Mouse (Mus musculus): ENCODE results near the gene Clhc1. TPM values are rescaled to one million over a fixed set of nuclear protein-coding genes. Genes with fewer than 3 reads are reported as not detected.

The Clhc1 gene
- polyA plus RNA-seq (2015; fragmentation: Nextera tagmentation; extraction: Ambion mirVana) = 0.09 and 0.11 TPM in 2 replicates

- H3K9me3 ChIP-seq = no peaks in the 10 kb centered on the region
- H3K36me3 ChIP-seq = peaks cover 39% of the 10 kb centered on the region
- under 1% methylated on average over 46 of the region's 46 CpGs for WGBS
- peak within 1 kb of the TSS; percentile 95 for H3K9ac ChIP-seq
- peak within 1 kb of the TSS; percentile 79 for H3K4me3 ChIP-seq
- peak within 1 kb of the TSS; percentile 85 for H3K4me2 ChIP-seq
- H3K4me1 ChIP-seq = peaks cover 18% of the 10 kb centered on the region
- H3K27me3 ChIP-seq (replicated peaks) = no peaks in the 10 kb centered on the region
- ATAC-seq (ENCODE audit: extremely low read depth, insufficient number of reproducible peaks, low FRiP score, low TSS enrichment) = peak; percentile 92
- H3K27ac ChIP-seq (replicated peaks) = peak within 1 kb of the TSS; percentile 78
Observed at GRCm38 (mm10) chr11:29547752-29548503, at the start of gene Clhc1, which contains the start of gene Rps27a. Gene Clhc1, plus strand, starts transcription at chr11:29547950. Gene Rps27a, minus strand, starts transcription at chr11:29548109.

- Histone ChIP-seq H3K27me3 (replicated peaks) (no peaks in the 10 kb centered on the region), H3K9me3 (no peaks in the 10 kb centered on the region), H3K4me1 (no peaks in the 10 kb centered on the region), H3K4me2 (no peak overlapping the region), H3K9ac (no peak overlapping the region), H3K4me3 (no peak overlapping the region), H3K27ac (replicated peaks) (no peak overlapping the region), H3K36me3 (peaks cover 46% of the 10 kb centered on the region)
- 82% methylated on average over 10 of the region's 10 CpGs for WGBS
- no peak for ATAC-seq (ENCODE audit: extremely low read depth, insufficient number of reproducible peaks, low FRiP score, low TSS enrichment)
Observed at GRCm38 (mm10) chr11:29503948-29504893, 43.5 kb upstream of the Clhc1 start.

- H3K36me3 ChIP-seq = peaks cover 43% of the 10 kb centered on the region
- H3K27me3 ChIP-seq (replicated peaks) = no peaks in the 10 kb centered on the region
- H3K4me3 ChIP-seq = no peak overlapping the region
- no peak overlapping the region for H3K9ac ChIP-seq
- no peaks in the 10 kb centered on the region for H3K4me1 ChIP-seq
- ATAC-seq (ENCODE audit: extremely low read depth, insufficient number of reproducible peaks, low FRiP score, low TSS enrichment) = no peak
- no peak overlapping the region for H3K27ac ChIP-seq (replicated peaks)
- H3K4me2 ChIP-seq = no peak overlapping the region
- H3K9me3 ChIP-seq = no peaks in the 10 kb centered on the region
- WGBS = 79% methylated on average over 2 of the region's 2 CpGs
Observed at GRCm38 (mm10) chr11:29504899-29505625, 42.7 kb upstream of the Clhc1 start.

- Histone ChIP-seq H3K9ac (no peak overlapping the region), H3K9me3 (no peaks in the 10 kb centered on the region), H3K4me2 (no peak overlapping the region), H3K27ac (replicated peaks) (no peak overlapping the region), H3K4me3 (no peak overlapping the region), H3K27me3 (replicated peaks) (no peaks in the 10 kb centered on the region), H3K4me1 (peaks cover 8% of the 10 kb centered on the region), H3K36me3 (peaks cover 47% of the 10 kb centered on the region)
- WGBS = 93% methylated on average over 1 of the region's 1 CpGs
- no peak for ATAC-seq (ENCODE audit: extremely low read depth, insufficient number of reproducible peaks, low FRiP score, low TSS enrichment)
Observed at GRCm38 (mm10) chr11:29509421-29509820, 38.3 kb upstream of the Clhc1 start.

- no peaks in the 10 kb centered on the region for H3K9me3 ChIP-seq
- H3K4me3 ChIP-seq = no peak overlapping the region
- H3K36me3 ChIP-seq = peaks cover 25% of the 10 kb centered on the region
- no peak overlapping the region for H3K27ac ChIP-seq (replicated peaks)
- no peak for ATAC-seq (ENCODE audit: extremely low read depth, insufficient number of reproducible peaks, low FRiP score, low TSS enrichment)
- no peak overlapping the region for H3K9ac ChIP-seq
- H3K4me2 ChIP-seq = no peak overlapping the region
- WGBS = 87% methylated on average over 4 of the region's 4 CpGs
- H3K27me3 ChIP-seq (replicated peaks) = no peaks in the 10 kb centered on the region
- peaks cover 8% of the 10 kb centered on the region for H3K4me1 ChIP-seq
Observed at GRCm38 (mm10) chr11:29512818-29513535, 34.8 kb upstream of the Clhc1 start.

- Histone ChIP-seq H3K4me1 (peaks cover 8% of the 10 kb centered on the region), H3K9ac (peak overlapping the region; percentile 86), H3K36me3 (peaks cover 25% of the 10 kb centered on the region), H3K4me3 (peak overlapping the region; percentile 70), H3K27me3 (replicated peaks) (peaks cover 4% of the 10 kb centered on the region; the same call in 1 of the 2 replicates), H3K9me3 (no peaks in the 10 kb centered on the region), H3K4me2 (peak overlapping the region; percentile 68), H3K27ac (replicated peaks) (peak overlapping the region; percentile 80)
- 21% methylated on average over 10 of the region's 10 CpGs for WGBS
- ATAC-seq (ENCODE audit: extremely low read depth, insufficient number of reproducible peaks, low FRiP score, low TSS enrichment) = no peak
Observed at GRCm38 (mm10) chr11:29514325-29514681, 33.4 kb upstream of the Clhc1 start.

- peak; percentile 97 for ATAC-seq (ENCODE audit: extremely low read depth, insufficient number of reproducible peaks, low FRiP score, low TSS enrichment)
- 3% methylated on average over 40 of the region's 40 CpGs for WGBS
Observed at GRCm38 (mm10) chr11:29514682-29515412, 32.9 kb upstream of the Clhc1 start, which contains the start of gene Prorsd1. Gene Prorsd1, minus strand, starts transcription at chr11:29515033.

GRCm38 (mm10) chr11:29525988-29526794 is 21.6 kb upstream of the Clhc1 start, which contains the start of gene Mtif2:
Gene Mtif2, plus strand, starts transcription at chr11:29526408.
- peak within 1 kb of the TSS; percentile 89 for H3K9ac ChIP-seq
- H3K9me3 ChIP-seq = no peaks in the 10 kb centered on the region
- peaks cover 10% of the 10 kb centered on the region for H3K4me1 ChIP-seq
- H3K27ac ChIP-seq (replicated peaks) = peak within 1 kb of the TSS; percentile 78
- peak within 1 kb of the TSS; percentile 77 for H3K4me2 ChIP-seq
- peaks cover 15% of the 10 kb centered on the region for H3K36me3 ChIP-seq
- WGBS = 2% methylated on average over 47 of the region's 47 CpGs
- ATAC-seq (ENCODE audit: extremely low read depth, insufficient number of reproducible peaks, low FRiP score, low TSS enrichment) = peak; percentile 86
- no peaks in the 10 kb centered on the region; the same call in 1 of the 2 replicates for H3K27me3 ChIP-seq (replicated peaks)
- peak within 1 kb of the TSS; percentile 69 for H3K4me3 ChIP-seq

More at GRCm38 (mm10) chr11:29514682-29515412, 32.9 kb upstream of the Clhc1 start, which contains the start of gene Prorsd1:
- peaks cover 8% of the 10 kb centered on the region for H3K4me1 ChIP-seq
- H3K36me3 ChIP-seq = peaks cover 23% of the 10 kb centered on the region
- H3K9me3 ChIP-seq = no peaks in the 10 kb centered on the region
- H3K9ac ChIP-seq = peak within 1 kb of the TSS; percentile 86
- peak within 1 kb of the TSS; percentile 68 for H3K4me2 ChIP-seq
- H3K27ac ChIP-seq (replicated peaks) = peak within 1 kb of the TSS; percentile 80
- H3K4me3 ChIP-seq = peak within 1 kb of the TSS; percentile 70
- H3K27me3 ChIP-seq (replicated peaks) = peaks cover 4% of the 10 kb centered on the region; the same call in 1 of the 2 replicates

- no peak overlapping the region for H3K4me2 ChIP-seq
- H3K9me3 ChIP-seq = no peaks in the 10 kb centered on the region
- H3K4me1 ChIP-seq = no peaks in the 10 kb centered on the region
- H3K36me3 ChIP-seq = peaks cover 89% of the 10 kb centered on the region
- no peak for ATAC-seq (ENCODE audit: extremely low read depth, insufficient number of reproducible peaks, low FRiP score, low TSS enrichment)
- H3K27ac ChIP-seq (replicated peaks) = no peak overlapping the region
- WGBS = 100% methylated on average over 1 of the region's 1 CpGs
- no peaks in the 10 kb centered on the region for H3K27me3 ChIP-seq (replicated peaks)
- H3K9ac ChIP-seq = no peak overlapping the region
- H3K4me3 ChIP-seq = no peak overlapping the region
Observed at GRCm38 (mm10) chr11:29538201-29538600, 9.5 kb upstream of the Clhc1 start.

Data from heart, embryonic 13.5 days (tissue).